Mouse (Mus musculus): ENCODE measurements around the gene Recql. TPM values are rescaled to one million over a fixed set of nuclear protein-coding genes. Genes with fewer than 3 reads are reported as not detected.

Gene Recql
- polyA plus RNA-seq, 1 experiment from 2014 or later: 12.4 TPM

DNA sequence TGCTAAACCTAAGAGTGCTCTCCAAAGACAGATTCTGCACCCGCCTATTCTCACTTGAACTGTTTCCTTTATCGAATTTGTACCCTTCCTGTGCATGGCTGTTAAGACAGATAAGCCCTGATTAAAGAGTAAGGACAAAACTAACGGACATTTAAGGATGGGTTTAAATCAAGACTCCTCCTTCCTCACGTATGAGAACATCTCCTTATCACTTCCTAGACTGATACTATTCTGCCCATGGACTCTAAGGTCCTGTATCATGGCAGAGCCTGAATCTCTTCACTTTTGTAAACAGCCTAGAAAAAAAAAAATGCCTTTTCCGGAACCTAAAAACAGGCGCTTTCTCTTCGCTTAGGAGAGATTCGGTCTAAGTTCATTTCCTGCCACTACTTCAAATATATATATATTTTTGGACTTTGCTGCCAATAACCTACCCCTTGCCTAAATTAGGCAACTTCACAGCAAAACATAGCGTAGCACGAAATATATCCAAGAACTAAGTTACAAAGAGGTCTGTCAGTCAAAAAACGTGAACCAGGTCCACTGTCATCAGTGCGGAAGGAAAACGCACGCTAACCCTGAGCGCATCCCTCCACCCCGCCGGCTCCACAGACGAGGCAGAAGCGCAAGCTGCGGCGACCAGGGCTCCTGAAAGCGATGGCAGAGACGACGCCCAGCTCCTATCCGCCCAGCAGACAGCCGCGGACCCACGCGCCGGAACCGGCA lies 439 bp downstream of the Recql start:
- H3K36me3 ChIP-seq (ENCODE audit: insufficient read depth, low read length): no peaks in the 10 kb centered on the region
- no peak overlapping the region for H3K27ac ChIP-seq (ENCODE audit: low read length)
- H3K4me3 ChIP-seq (ENCODE audit: low read depth, low read length): peak overlapping the region; percentile 91
- 2% methylated on average over 31 of the region's 31 CpGs for WGBS
- H3K4me1 ChIP-seq (ENCODE audit: insufficient read depth, low read depth, low read length): peaks cover 3% of the 10 kb centered on the region; the same call in 1 of the 2 replicates
- no peak; the same call in 1 of the 2 replicates for ATAC-seq
- no peaks in the 10 kb centered on the region for H3K9me3 ChIP-seq (ENCODE audit: low read length)
- peak overlapping the region; percentile 52 for H3K9ac ChIP-seq (replicated peaks; ENCODE audit: low read depth)
- no peak for DNase-seq (ENCODE audit: low spot score)
- H3K27me3 ChIP-seq (replicated peaks; ENCODE audit: insufficient read depth, low read length): no peaks in the 10 kb centered on the region
- no peak for TF ChIP-seq EP300 (IDR thresholded peaks at IDR 0.05)
- no peak for TF ChIP-seq CTCF (IDR thresholded peaks at IDR 0.05)
- H3K4me2 ChIP-seq (replicated peaks; ENCODE audit: low read depth, low read length): peak overlapping the region; percentile 96

DNA sequence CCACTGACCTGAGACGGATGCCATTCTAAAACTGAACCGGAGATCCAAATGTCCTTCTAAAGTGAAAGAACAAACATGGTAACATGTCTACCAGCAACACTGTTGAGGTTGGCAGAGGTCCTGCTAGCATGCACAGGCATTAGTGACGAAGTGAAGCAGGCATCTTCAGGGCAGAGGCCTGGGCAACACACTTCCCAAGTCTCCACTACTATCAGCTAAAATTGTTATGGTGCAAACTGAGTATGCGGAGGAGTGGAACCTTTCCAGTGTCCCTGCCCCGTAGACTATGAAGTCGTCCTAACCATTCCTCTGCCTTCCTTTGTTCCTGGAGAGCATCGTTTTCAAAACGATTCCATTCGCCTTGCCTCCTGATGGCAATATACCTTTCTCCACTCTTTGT lies 2.4 kb downstream of the Recql start:
- DNase-seq (ENCODE audit: low spot score) (no peak), ATAC-seq (no peak)
- 91% methylated on average over 9 of the region's 9 CpGs for WGBS
- no peak for TF ChIP-seq CTCF (IDR thresholded peaks at IDR 0.05)
- TF ChIP-seq EP300 (IDR thresholded peaks at IDR 0.05): no peak
- no peak overlapping the region for H3K27ac ChIP-seq (ENCODE audit: low read length)
- H3K9ac ChIP-seq (replicated peaks; ENCODE audit: low read depth): no peak overlapping the region
- peaks cover 3% of the 10 kb centered on the region; the same call in 1 of the 2 replicates for H3K4me1 ChIP-seq (ENCODE audit: insufficient read depth, low read depth, low read length)
- no peak overlapping the region for H3K4me3 ChIP-seq (ENCODE audit: low read depth, low read length)
- no peaks in the 10 kb centered on the region for H3K36me3 ChIP-seq (ENCODE audit: insufficient read depth, low read length)
- no peak overlapping the region for H3K4me2 ChIP-seq (replicated peaks; ENCODE audit: low read depth, low read length)
- no peaks in the 10 kb centered on the region for H3K27me3 ChIP-seq (replicated peaks; ENCODE audit: insufficient read depth, low read length)
- H3K9me3 ChIP-seq (ENCODE audit: low read length): no peaks in the 10 kb centered on the region

DNA sequence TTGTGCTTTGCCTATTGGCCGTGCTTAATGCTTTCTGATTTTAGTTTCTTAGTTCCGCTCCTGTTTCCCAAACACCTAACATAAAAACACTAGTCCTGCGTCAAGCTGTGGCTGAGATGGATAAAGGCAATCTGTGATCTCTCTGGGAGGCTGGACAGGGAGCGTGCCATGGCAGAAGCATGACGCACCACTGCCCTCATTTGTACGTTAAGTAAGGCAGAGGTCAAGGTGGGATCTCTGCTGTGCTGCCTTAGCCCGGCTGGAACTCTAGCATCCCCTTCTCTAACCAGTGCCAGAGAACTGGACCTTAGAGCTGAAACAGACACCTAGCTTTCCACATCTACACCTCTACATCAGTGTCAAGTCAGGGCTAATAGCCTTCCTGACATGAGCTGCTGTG lies 5.3 kb downstream of the Recql start:
- 93% methylated on average over 7 of the region's 7 CpGs for WGBS
- DNase-seq (ENCODE audit: low spot score): no peak
- no peak overlapping the region for H3K4me2 ChIP-seq (replicated peaks; ENCODE audit: low read depth, low read length)

DNA sequence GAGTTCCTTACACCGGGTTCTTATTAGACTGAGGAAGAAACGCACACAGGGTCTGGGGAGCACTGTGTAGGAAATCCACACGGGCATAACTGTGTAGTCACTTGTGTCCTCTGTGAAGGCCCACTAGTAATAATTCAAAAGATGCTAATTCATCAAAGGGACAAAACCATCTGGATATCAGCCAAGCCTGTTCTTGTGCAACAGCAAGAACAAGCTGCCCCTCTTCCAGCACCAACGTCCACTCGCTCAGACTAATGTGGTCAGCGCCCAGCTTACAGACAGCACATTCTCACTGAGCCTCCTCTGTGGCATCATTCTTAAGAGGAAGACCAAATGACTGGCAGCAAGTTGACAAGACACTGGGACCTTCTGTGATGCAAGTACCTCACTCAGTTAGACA lies 6.9 kb downstream of the Recql start:
- H3K9me3 ChIP-seq (ENCODE audit: low read length): no peaks in the 10 kb centered on the region
- no peak for ATAC-seq
- TF ChIP-seq EP300 (IDR thresholded peaks at IDR 0.05): no peak
- TF ChIP-seq CTCF (IDR thresholded peaks at IDR 0.05): no peak

More for the DNA sequence above, 5.3 kb downstream of the Recql start:
- Histone ChIP-seq H3K27ac (ENCODE audit: low read length) (no peak overlapping the region), H3K36me3 (ENCODE audit: insufficient read depth, low read length) (peaks cover 4% of the 10 kb centered on the region; the same call in 1 of the 2 replicates), H3K4me3 (ENCODE audit: low read depth, low read length) (no peak overlapping the region), H3K27me3 (replicated peaks; ENCODE audit: insufficient read depth, low read length) (no peaks in the 10 kb centered on the region), H3K9me3 (ENCODE audit: low read length) (no peaks in the 10 kb centered on the region), H3K4me1 (ENCODE audit: insufficient read depth, low read depth, low read length) (no peaks in the 10 kb centered on the region; the same call in 1 of the 2 replicates), H3K9ac (replicated peaks; ENCODE audit: low read depth) (no peak overlapping the region)
- ATAC-seq: no peak
- TF ChIP-seq CTCF (IDR thresholded peaks at IDR 0.05) (no peak), EP300 (IDR thresholded peaks at IDR 0.05) (no peak)

DNA sequence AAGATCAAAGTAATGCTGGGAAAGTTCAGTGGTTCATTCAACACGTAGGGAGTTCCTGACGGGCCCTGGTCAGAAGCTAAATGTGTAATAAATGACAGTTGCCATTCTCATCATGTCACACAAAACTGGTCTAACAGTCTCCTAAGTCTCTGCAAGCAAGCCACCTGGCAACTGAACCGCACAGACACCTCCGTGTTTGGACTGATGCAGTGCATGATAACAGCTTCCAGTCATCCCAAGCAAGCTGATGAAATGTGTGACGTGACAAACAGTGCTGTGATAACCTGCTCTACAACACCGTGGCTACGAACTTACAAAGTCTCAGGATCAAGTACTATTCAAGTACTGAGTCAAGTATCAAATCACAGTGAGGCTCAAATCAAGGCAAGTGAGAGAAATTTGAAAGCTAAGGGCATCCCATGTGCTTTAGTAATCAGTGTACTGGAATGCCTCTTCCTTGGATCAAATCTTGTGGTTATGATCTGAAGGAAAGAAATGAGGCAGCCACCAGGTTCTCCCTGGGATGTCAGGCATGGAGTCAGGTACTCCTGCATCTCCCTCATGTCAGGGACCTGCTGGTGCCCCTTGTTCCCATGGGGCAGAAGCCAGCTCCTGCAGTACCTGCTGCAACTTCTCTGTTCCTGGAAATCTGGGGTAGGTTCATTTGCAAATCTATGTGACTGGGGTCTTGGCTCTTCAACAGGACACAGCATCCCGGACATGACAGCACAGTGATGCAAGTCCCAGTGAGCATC lies 8.1 kb downstream of the Recql start:
- ATAC-seq: no peak

More for the DNA sequence above, 6.9 kb downstream of the Recql start:
- Histone ChIP-seq H3K4me2 (replicated peaks; ENCODE audit: low read depth, low read length) (no peak overlapping the region), H3K4me1 (ENCODE audit: insufficient read depth, low read depth, low read length) (no peaks in the 10 kb centered on the region), H3K36me3 (ENCODE audit: insufficient read depth, low read length) (peaks cover 11% of the 10 kb centered on the region), H3K4me3 (ENCODE audit: low read depth, low read length) (no peak overlapping the region), H3K27ac (ENCODE audit: low read length) (no peak overlapping the region), H3K9ac (replicated peaks; ENCODE audit: low read depth) (no peak overlapping the region), H3K27me3 (replicated peaks; ENCODE audit: insufficient read depth, low read length) (no peaks in the 10 kb centered on the region)
- no peak for DNase-seq (ENCODE audit: low spot score)
- WGBS: 76% methylated on average over 6 of the region's 6 CpGs

DNA sequence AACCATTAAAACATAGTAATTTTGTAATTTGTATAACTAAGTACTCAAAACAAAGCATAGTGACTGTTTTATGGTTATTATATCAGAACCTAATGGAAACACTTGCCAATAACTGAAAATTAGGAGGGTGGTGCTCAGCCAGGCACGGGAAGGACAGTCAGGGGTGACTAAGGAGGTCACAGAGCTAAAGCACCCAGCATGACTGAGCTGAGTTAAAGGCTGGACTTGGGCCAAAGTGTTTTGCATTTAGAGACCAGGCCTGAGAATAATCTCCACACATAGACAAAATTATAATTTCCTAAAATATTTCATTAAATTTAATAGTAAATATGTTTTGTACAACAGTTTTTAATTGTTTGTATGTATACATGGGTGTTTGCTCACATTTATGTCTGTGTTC lies 9.8 kb downstream of the Recql start:
- DNase-seq (ENCODE audit: low spot score): no peak
- Histone ChIP-seq H3K9me3 (ENCODE audit: low read length) (no peaks in the 10 kb centered on the region), H3K9ac (replicated peaks; ENCODE audit: low read depth) (no peak overlapping the region), H3K27ac (ENCODE audit: low read length) (no peak overlapping the region), H3K27me3 (replicated peaks; ENCODE audit: insufficient read depth, low read length) (no peaks in the 10 kb centered on the region), H3K36me3 (ENCODE audit: insufficient read depth, low read length) (peaks cover 19% of the 10 kb centered on the region), H3K4me2 (replicated peaks; ENCODE audit: low read depth, low read length) (no peak overlapping the region), H3K4me3 (ENCODE audit: low read depth, low read length) (no peak overlapping the region), H3K4me1 (ENCODE audit: insufficient read depth, low read depth, low read length) (no peaks in the 10 kb centered on the region)
- ATAC-seq: no peak
- 74% methylated on average over 1 of the region's 1 CpGs for WGBS
- TF ChIP-seq CTCF (IDR thresholded peaks at IDR 0.05) (no peak), EP300 (IDR thresholded peaks at IDR 0.05) (no peak)

More for the DNA sequence above, 8.1 kb downstream of the Recql start:
- no peak overlapping the region for H3K9ac ChIP-seq (replicated peaks; ENCODE audit: low read depth)
- H3K36me3 ChIP-seq (ENCODE audit: insufficient read depth, low read length): peaks cover 11% of the 10 kb centered on the region
- no peak for DNase-seq (ENCODE audit: low spot score)
- no peak for TF ChIP-seq EP300 (IDR thresholded peaks at IDR 0.05)
- TF ChIP-seq CTCF (IDR thresholded peaks at IDR 0.05): no peak
- no peak overlapping the region for H3K4me2 ChIP-seq (replicated peaks; ENCODE audit: low read depth, low read length)
- H3K27me3 ChIP-seq (replicated peaks; ENCODE audit: insufficient read depth, low read length): no peaks in the 10 kb centered on the region
- 77% methylated on average over 8 of the region's 8 CpGs for WGBS
- no peak overlapping the region for H3K27ac ChIP-seq (ENCODE audit: low read length)
- no peaks in the 10 kb centered on the region for H3K4me1 ChIP-seq (ENCODE audit: insufficient read depth, low read depth, low read length)
- no peak overlapping the region for H3K4me3 ChIP-seq (ENCODE audit: low read depth, low read length)
- no peaks in the 10 kb centered on the region for H3K9me3 ChIP-seq (ENCODE audit: low read length)
